Mouse (Mus musculus) cerebellum, adult 9-10 months (tissue): ENCODE results near the gene Dtd1.

Experiments
- DNase-seq: peaks from one replicate; pipeline ENCODE4 v3.0.0; 2022

Gene Dtd1

DNA sequence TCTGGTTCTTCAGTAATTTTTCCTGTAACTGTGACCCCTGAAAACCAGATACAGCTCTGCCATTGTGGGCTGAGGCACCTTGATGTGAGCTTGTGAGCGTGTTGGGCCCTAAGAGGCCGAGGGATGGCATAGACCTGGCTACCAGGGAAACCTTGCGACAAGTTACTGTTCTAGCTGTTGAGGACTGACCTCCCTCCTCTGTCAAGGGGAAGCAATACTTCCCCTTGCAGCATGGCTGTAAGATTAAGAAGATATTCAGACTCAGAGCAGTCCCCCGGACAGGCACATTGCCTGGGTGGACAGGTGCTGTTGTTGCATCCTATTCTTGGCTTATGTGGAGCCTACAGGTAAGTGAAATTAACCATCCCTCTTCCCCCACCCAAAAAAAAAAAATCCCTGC lies 172.1 kb downstream of the Dtd1 start:
- DNase-seq, result no peak

DNA sequence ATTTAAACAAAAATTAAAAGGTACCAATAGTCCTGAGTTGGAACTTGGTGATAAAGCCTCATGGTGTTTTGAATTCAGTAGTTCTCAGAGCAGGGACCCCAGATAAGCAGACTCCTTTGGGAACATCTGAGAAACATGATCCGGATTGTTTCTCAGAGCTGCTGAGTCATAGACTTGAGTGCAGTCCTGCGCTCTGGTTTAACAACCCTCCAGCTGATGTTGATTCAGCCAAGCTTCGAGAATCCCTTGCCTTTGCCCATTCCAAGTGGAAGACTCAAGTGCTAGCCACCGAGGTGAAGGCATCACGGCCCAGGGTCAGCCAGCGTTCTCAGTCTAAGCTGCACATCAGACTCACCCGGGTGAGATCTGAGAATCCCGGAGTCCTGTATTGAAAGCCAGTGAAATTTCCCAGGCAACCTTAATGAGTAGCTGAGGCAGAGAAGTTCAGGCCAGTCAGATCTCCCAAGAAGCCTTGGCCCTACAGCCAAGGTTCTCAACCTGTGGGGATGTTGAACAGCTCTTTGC lies 175.0 kb downstream of the Dtd1 start:
- no peak for DNase-seq

DNA sequence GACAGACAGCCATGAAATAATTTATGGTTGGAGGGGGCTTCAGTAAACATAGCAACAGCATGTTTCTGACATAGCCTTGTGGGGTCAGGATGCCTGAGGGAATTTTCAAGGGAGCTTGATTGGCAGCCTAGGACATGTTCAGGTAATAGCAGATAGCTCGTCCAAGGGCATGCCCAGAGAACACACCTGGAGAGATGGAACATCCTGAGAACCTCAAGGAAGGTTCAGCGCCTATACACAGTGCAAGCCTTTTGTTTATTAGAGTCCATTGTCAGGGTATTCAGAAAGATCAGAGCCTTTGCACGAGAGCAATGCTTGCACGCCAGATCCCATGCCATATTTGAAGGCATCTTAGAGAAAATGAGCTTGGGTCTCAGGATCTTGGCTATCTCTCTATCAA lies 175.9 kb downstream of the Dtd1 start:
- DNase-seq, result no peak

DNA sequence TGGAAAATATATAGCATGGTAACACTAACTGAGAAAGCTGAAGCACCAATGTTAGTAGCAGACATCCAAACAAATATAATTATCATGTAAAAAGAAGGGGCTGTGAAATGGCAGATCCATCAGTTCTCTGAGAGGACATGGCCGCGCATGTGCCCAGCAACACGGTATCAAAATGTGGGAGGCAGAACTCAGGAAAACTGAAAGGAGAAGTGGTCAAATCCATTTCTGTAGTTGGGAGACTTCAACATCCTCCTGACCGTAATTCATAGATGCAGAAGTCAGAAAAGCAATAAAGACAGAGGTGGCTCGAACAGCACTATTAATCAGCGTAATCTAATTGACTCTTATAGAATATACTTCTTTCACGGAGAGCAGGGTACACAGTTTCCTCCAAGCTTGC lies 179.6 kb downstream of the Dtd1 start:
- no peak for DNase-seq

DNA sequence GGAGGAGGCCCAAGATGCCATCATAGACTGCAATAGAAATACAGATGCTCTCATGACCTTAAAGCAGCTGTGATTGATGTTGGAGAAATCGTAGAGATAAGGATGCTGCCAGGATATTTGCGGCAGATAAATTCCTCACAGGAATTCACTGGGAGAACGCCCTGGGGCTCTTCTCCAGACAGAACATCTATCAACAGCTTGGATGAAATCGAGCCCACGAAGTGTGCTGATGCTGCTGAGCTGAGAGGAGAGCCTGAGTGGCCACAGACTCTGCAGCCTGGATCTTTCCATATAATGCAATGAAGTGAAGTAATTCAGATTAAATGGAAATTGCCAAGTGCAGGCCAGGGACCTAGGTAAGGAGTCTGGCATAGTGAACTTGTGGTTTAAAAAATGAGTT lies 181.0 kb downstream of the Dtd1 start:
- DNase-seq, result no peak

DNA sequence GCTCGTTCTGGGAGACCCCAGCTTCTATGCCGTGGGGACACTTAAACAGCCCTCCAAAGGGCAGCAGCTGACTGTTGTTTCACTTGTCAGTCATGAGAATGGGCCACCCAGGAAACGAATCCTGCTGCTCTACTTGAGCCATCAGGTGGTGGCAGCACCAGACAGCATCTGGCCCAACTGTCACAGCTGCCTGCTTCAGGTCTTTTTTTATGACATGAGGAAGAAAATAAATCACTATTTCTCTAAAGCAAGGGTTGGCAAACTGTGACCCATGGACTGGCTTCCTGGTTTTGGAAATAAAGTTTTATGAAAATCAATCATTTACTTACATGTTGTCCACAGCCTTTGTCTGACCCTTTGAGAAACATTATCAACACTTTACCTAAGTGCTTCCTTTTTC lies 182.2 kb downstream of the Dtd1 start:
- DNase-seq, result no peak

DNA sequence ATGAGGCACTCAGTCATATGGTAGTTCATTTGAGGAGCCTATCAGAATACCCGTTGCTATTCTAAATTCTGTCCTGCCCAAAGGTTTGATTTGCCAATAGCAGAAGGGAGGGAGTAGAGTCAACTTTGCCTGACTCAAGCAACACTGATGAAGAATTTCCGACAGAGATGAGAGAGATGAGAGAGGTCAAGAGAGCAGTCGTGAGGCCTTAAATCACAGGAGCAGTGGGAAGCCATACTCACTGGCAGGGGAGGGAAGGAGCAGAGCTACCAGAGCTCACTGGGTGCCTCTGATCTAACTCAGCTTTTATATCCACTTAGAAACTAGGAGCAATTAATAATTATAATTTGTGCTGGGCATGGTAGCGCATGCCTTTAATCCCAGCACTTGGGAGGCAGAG lies 182.8 kb downstream of the Dtd1 start:
- DNase-seq, result no peak

DNA sequence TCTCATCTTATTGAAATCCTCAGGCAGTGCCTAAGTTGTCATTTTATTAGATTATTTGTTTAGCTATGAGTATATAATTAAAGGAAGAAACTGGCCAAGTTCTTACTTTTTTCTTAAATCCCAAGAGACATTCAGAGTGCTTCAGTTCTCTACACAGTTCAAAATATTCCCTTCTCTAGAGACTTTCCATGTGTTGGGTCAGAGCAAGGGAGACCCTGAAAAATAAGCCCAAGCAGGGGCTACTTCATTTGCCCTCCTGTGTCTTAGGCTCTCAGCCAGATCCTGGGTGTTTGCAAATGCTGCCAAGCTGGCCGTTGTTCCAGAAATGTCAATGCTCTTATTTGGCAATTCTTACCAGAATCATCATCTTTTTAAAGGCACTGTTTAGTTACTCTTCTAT lies 183.5 kb downstream of the Dtd1 start:
- no peak for DNase-seq

DNA sequence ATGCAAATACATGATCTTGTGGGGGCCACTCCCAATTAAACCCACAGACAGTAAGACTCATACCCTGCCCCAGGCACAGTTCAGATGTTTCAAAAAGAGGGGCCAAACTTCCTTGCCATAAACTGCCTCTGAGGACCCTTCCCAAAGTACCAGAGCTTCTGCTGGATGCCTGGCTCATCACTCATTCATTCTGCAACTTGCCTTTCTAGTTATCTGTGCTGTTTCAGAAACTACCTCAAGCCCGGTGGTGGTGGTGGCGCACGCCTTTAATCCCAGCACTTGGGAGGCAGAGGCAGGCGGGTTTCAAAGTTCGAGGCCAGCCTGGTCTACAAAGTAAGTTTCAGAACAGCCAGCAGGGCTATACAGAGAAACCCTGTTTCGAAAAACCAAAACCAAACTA lies 184.1 kb downstream of the Dtd1 start:
- no peak for DNase-seq

DNA sequence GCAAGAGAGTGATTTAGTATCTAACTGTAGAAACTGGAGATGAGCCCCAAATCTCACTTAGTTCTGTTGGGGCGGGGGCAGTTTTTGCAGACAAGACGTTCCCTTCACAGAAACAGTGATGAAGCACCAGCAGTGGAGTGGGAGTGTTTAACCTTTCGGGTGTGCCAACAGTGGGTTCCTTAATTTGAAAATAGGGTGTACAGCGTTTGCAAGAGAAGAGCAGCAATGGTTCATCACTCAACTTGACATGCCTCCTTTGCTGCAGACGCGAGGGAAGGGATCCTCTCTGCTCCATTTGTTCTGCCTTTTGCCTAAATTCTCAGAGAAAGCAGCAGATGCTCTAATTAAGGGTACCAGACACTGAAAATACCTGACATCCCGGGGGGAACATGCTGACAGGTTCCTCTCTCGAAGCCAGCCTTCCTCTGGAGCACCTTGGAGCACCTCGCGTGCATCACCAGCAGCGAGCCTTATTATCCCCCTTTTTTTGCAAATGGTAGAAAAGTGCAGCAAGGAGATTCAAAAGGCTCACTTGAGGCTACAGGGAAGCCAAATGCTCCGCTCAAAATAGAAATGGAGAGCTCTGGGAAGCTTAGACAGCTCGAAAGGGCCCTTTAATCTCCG lies 192.1 kb downstream of the Dtd1 start:
- no peak for DNase-seq

DNA sequence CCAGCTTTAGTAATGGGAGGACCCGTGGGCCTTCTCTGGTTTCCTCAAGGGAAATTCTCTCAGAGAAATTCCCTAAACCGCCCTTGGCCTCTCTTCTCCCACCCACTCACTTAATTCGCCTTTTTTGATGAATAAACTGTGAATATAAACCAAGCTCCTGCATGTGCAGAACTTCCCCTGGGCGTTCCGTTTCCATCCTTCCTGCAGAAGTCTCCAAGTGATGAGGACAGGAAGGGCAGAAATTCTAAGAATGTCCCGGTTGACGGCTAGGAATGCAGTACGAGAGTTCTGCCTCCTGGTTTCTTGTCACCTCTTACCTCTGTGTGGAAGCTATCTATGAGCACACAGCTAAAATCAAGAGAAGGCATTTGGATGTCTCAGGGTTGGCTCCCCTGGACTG lies 197.8 kb downstream of the Dtd1 start:
- DNase-seq, result no peak

DNA sequence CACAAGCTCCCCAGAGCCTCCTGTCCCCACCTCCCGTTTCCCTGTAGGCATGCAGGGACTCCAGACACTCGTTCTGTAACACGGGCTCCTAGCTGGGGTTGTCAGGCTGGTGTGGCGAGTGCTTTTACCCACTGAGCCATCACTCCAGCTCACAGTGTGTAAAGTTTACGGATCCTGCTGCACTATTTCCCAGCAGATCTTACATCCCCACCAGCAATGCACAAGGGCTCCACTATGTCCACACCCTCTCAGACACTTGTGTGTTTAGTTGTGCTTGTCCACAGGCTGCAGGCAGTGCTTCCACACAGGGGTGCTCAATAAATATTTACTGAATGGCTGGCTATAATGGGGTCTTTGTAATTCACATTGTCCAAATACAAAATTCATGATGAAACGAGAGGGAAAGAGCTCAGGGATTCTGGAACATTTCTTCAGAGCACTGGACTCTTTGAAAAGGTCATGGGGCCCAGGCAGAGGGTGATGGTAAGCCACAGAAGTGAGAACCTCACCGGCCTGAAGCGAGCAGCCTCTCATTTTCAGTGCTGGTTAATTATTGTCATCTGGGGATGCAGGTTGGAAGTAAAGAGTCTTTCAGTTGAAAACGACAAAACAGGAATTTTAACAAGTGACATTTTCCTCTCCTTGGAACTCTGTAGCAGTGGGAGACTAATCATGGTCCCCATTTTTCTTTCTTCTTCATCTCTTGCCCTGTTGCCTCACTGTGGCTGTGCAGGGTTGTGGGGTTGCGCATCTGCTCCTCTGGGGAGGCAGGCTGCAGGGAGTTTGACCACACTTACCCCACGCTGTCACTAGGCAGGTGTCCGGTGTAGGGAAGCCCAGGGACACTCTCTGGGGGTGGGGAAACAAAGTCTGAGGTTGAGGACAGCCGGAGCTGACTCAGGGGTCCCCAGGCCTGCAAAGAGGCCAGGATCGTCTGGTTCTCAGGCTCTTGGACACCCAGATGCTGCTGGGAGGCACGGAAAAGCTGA lies 208.4 kb downstream of the Dtd1 start:
- DNase-seq, result no peak
